Mouse (Mus musculus) midbrain, embryonic 11.5 days (tissue): Measurements from ENCODE around the gene Ppia. TPM values are rescaled to one million over a fixed set of nuclear protein-coding genes. Genes with fewer than 3 reads are reported as not detected.
"Not testable (repeated sequence)": the region's sequence is repeated elsewhere in the genome, so short reads cannot be mapped to it uniquely, and the experiment has no call there.

Experiments
- ATAC-seq: fragments of 200-750 bp; cut with Nextera tagmentation; 2 replicates; pipeline ENCODE4 v1.8.0; 2017; ENCODE audit warnings: moderate TSS enrichment, moderate library complexity; ENCODE audit not compliant: low FRiP score
- DNase-seq: peaks from one replicate; pipeline ENCODE4 v3.0.0; 2015; ENCODE audit warnings: low spot score; ENCODE audit errors: missing footprints
- H3K27ac ChIP-seq: fragments of 300-500 bp; sonication (generic); 2 replicates; pipeline ENCODE4 v1.5.1; 2014; ENCODE audit warnings: low read depth, low read length
- H3K27me3 ChIP-seq: fragments of 300-500 bp; sonication (generic); 2 replicates; pipeline ENCODE4 v1.6.1; 2014; ENCODE audit warnings: mild to moderate bottlenecking, low read length, moderate library complexity, mixed read lengths; ENCODE audit not compliant: control insufficient read depth, insufficient read depth
- H3K36me3 ChIP-seq: fragments of 300-500 bp; sonication (generic); 2 replicates; pipeline ENCODE4 v1.6.1; 2014; ENCODE audit warnings: mild to moderate bottlenecking, low read length, moderate library complexity, mixed read lengths; ENCODE audit not compliant: control insufficient read depth, insufficient read depth
- H3K4me1 ChIP-seq: fragments of 300-500 bp; sonication (generic); 2 replicates; pipeline ENCODE4 v1.6.1; 2014; ENCODE audit warnings: low read length; ENCODE audit not compliant: control insufficient read depth, insufficient read depth
- H3K4me2 ChIP-seq: fragments of 300-500 bp; sonication (generic); 2 replicates; pipeline ENCODE4 v1.6.1; 2014; ENCODE audit warnings: mild to moderate bottlenecking, moderate library complexity
- H3K4me3 ChIP-seq: fragments of 300-500 bp; sonication (generic); 2 replicates; pipeline ENCODE4 v1.5.1; 2014; ENCODE audit warnings: low read depth, low read length
- H3K9ac ChIP-seq: fragments of 300-500 bp; sonication (generic); 2 replicates; pipeline ENCODE4 v1.6.1; 2014; ENCODE audit warnings: low read length
- H3K9me3 ChIP-seq: fragments of 300-500 bp; sonication (generic); 2 replicates; pipeline ENCODE4 v1.6.1; 2016; ENCODE audit warnings: low read length; ENCODE audit not compliant: control insufficient read depth
- WGBS: fragments of 180-500 bp; shearing (Covaris S2); extraction: QIAGEN DNeasy Blood & Tissue Kit; methylation state at CpG from one replicate; pipeline ENCODE4 v1.1.7; 2014; 5-methylcytosine and 5-hydroxymethylcytosine counted together
- polyA plus RNA-seq: library from polyadenylated mRNA; unstranded; fragments of >200 nt; fragmentation: Nextera tagmentation; extraction: Ambion mirVana; gene quantifications from 2 replicates; pipeline ENCODE4 v1.2.1, GENCODE M21; 2014

Ppia gene
- polyA plus RNA-seq, 1 experiment from 2014 or later: 5,428 TPM

DNA sequence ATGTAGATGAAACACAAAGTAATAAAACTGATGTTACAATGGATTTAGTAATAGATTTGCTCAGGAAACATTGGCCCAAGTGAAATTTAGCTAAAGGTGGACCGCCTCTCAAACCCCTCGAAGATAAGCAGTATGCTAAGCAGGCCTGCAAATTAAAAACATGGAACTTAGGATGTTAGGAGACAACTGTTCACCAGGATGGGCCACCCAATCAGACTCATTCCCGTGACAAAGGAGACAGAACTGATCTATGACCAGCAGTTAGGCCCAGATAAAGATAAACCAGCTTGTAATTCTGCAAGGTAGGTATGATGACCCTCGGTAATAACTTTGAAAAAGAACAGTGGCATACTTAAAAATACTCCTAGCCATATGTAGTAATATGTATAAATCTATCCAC is 27.9 kb downstream of the Ppia start:
- 0 out of 2 replicates have a peak overlapping the region, but pooled peaks have one; percentile 92 for H3K27ac ChIP-seq
- no peaks in the 10 kb centered on the region for H3K9me3 ChIP-seq
- peak overlapping the region; percentile 73 for H3K4me2 ChIP-seq
- ATAC-seq (no peak), DNase-seq (peak; percentile 86)
- H3K4me1 ChIP-seq: peaks cover 10% of the 10 kb centered on the region
- H3K27me3 ChIP-seq: no peaks in the 10 kb centered on the region
- H3K9ac ChIP-seq: peak overlapping the region; percentile 91
- WGBS: 55% methylated on average over 4 of the region's 4 CpGs
- peak overlapping the region; percentile 77 for H3K4me3 ChIP-seq
- no peaks in the 10 kb centered on the region; the same call in 1 of the 2 replicates for H3K36me3 ChIP-seq

DNA sequence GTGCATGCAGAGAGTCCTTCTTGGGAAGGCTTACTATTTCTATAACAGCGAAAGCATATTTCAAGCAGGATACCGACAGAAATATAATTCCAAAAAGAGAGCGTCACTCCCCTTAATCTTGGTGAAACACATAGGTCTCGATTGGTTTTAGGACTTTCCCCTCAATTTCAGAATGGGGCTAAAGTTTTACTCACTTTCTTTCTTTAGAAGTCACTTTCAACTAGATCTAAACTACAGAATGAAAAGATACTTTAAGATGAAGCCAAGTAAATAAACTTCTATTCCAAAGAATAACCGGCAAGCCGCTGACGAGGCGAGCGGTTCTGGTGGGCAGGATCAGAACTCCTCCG is 28.5 kb downstream of the Ppia start:
- H3K4me3 ChIP-seq: peak overlapping the region; percentile 77
- no peaks in the 10 kb centered on the region; the same call in 1 of the 2 replicates for H3K36me3 ChIP-seq
- H3K4me1 ChIP-seq: peaks cover 10% of the 10 kb centered on the region
- ATAC-seq (no peak), DNase-seq (no peak)
- H3K27ac ChIP-seq: peak overlapping the region; percentile 92
- H3K27me3 ChIP-seq: no peaks in the 10 kb centered on the region
- WGBS: 0% methylated on average over 10 of the region's 10 CpGs
- no peaks in the 10 kb centered on the region for H3K9me3 ChIP-seq
- H3K4me2 ChIP-seq: peak overlapping the region; percentile 73
- H3K9ac ChIP-seq: peak overlapping the region; percentile 91

DNA sequence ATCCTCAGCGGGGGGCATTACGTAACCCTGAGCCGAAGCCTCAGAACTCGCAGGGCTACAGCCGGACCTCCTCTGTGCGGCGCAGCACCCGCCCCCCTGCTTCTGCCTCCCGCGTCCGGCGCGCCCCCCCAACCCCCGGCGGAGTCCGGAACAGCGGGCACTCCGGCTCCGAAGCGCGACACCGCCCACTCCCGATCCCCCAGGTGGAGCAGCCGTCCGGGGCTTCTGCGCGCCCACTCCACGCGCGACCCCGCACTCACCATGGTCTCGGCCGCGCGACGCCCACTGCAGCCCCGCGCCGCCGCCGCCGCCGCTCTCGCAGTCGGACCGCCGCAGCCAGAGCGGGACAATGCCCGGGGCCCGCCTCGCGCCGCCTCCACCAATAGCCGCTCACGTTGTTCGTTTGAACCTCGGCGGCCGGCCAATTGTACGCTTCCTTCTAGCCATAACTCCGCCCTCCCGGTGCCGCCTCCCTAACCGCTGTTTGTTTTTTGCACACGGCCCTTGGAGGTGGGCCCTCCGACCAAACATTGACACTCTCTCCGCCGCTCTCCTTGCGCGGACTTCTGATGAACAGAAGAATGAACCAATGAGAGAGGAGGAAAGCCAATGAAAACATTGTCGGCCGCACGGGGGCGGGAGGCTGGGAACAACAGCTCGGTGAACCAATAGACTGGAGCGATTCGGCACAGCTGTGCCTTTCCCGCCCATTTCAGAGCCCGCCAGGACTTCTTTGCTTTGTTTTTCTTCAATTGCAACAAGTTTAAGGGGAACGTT is 29.0 kb downstream of the Ppia start, which contains the start of gene H2afv:
TSS of gene H2afv (minus strand) at position 367 of the 777 bp plus-strand sequence.
- ATAC-seq (peak; percentile 99), DNase-seq (peak; percentile 99)
- H3K36me3 ChIP-seq: no peaks in the 10 kb centered on the region
- H3K9ac ChIP-seq: peak within 1 kb of the TSS; percentile 91
- H3K4me2 ChIP-seq: peak within 1 kb of the TSS; percentile 73
- no peaks in the 10 kb centered on the region for H3K9me3 ChIP-seq
- WGBS: under 1% methylated on average over 80 of the region's 80 CpGs
- no peaks in the 10 kb centered on the region for H3K27me3 ChIP-seq
- H3K27ac ChIP-seq: peak within 1 kb of the TSS; percentile 92
- peaks cover 10% of the 10 kb centered on the region for H3K4me1 ChIP-seq
- peak within 1 kb of the TSS; percentile 77 for H3K4me3 ChIP-seq

DNA sequence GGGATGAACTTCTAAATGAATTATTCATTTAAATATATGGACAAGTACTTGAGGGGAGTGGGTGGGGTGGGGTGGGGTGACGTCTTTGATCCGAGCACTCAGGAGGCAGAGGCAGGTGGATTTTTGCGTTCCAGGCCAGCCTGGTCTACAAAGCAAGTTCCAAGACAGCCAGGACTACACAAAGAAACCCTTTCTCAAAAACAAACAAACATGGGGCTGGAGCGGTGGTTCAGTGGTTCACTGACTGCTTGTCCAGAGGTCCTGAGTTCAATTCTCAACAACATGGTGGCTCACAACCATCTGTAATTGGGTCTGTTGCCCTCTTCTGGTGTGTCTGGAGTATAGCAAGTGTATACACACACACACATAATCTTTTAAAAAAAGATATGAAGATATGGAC is 30.2 kb downstream of the Ppia start:
- Histone ChIP-seq H3K36me3 (no peaks in the 10 kb centered on the region), H3K4me1 (peaks cover 10% of the 10 kb centered on the region), H3K9ac (no peak overlapping the region), H3K4me3 (no peak overlapping the region), H3K27me3 (no peaks in the 10 kb centered on the region), H3K9me3 (no peaks in the 10 kb centered on the region), H3K4me2 (no peak overlapping the region), H3K27ac (no peak overlapping the region)
- ATAC-seq: no peak
- no peak for DNase-seq
- WGBS: 80% methylated on average over 4 of the region's 4 CpGs

DNA sequence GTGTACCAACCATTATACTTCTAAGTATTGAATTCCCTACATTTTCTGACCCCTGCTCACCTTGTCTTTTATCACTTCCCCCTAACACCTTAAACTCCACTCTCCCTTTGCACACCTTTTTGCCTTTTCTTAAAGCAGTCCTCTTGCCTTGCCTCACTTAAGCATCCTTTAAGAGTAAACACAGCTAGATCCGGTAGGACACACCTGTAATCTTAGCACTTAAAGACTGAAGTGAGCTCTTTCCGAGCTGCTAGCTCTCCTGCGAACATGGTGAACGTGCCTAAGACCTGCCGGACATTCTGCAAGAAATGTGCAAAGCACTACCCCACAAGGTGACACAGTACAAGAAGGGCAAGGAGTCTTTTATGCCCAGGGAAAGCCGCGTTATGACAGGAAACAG is 30.7 kb downstream of the Ppia start:
- ATAC-seq (no peak), DNase-seq (no peak)
- 93% methylated on average over 7 of the region's 7 CpGs for WGBS
- no peaks in the 10 kb centered on the region for H3K27me3 ChIP-seq
- no peak overlapping the region for H3K4me3 ChIP-seq
- H3K27ac ChIP-seq: no peak overlapping the region
- no peaks in the 10 kb centered on the region for H3K9me3 ChIP-seq
- no peak overlapping the region for H3K9ac ChIP-seq
- no peaks in the 10 kb centered on the region for H3K36me3 ChIP-seq
- no peak overlapping the region for H3K4me2 ChIP-seq
- peaks cover 10% of the 10 kb centered on the region for H3K4me1 ChIP-seq

DNA sequence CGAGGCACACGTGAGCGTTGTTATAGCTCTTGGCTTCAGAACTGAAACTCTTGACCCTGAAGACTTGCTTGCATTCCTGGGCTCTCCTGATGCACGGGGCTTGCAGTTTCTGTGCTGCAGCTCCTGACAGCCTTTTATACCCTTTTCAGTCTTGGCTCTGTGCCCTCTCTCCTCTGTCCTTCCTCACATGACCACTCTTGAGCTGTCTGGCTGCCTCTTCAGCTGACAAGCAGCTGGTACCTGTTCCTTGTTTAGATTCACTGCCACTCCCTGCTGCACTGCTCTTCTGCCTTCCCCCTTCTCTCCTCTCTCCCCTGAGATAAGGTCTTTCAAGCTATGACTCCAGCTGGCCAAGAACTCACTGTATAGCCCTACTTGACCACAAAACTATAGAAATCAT is 32.2 kb downstream of the Ppia start:
- WGBS: 87% methylated on average over 4 of the region's 4 CpGs
- Histone ChIP-seq H3K27me3 (no peaks in the 10 kb centered on the region), H3K27ac (no peak overlapping the region), H3K4me1 (peaks cover 9% of the 10 kb centered on the region), H3K9me3 (no peaks in the 10 kb centered on the region), H3K4me3 (no peak overlapping the region), H3K36me3 (no peaks in the 10 kb centered on the region), H3K9ac (no peak overlapping the region), H3K4me2 (no peak overlapping the region)
- DNase-seq (no peak), ATAC-seq (no peak)

DNA sequence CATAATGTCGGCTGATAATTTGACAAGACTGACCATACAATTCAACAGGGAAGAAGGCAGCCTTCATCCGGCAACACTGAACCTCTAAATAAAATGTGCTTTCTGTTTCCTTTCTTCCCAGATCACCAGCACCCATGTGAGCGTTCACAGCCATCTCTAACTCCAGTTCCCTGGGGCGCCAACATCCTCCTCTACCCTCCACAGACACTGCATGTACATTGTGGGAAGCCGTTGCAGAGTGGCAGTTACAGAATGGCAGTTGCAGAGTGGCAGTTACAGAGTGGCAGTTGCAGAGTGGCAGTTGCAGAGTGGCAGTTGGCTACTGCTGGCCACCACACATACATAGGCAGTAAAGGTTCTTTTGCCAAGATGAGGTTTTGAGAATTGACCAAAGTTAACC is 32.9 kb downstream of the Ppia start:
- 94% methylated on average over 5 of the region's 5 CpGs for WGBS

DNA sequence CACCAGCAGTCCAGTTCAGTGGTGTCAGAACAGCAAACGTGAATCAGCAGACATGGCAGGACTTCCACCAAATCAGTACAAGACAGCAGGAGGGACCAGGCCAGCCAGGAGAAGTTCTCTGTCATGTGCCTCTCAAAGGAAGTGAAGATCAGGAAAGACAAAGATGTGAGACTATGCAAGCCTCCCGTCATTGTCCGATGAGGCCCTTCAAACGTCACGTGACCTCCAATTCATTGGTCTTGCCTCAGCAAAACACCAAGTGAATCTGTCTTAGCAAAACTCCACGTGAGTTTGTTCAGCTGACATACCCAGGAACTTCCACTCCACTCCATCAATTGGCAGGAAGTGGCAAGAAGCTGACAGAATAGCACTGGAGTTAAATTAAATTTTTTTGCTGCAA is 40.8 kb downstream of the Ppia start:
- Histone ChIP-seq H3K9me3 (no peaks in the 10 kb centered on the region), H3K9ac (no peak overlapping the region), H3K36me3 (no peaks in the 10 kb centered on the region), H3K4me1 (no peaks in the 10 kb centered on the region), H3K4me3 (no peak overlapping the region), H3K27ac (no peak overlapping the region), H3K4me2 (no peak overlapping the region), H3K27me3 (no peaks in the 10 kb centered on the region)
- ATAC-seq (no peak), DNase-seq (no peak)
- 84% methylated on average over 6 of the region's 6 CpGs for WGBS

More for the DNA sequence above, 32.9 kb downstream of the Ppia start:
- not testable (repeated sequence) for H3K9me3 ChIP-seq, H3K27ac ChIP-seq, H3K9ac ChIP-seq, ATAC-seq, H3K27me3 ChIP-seq, H3K4me1 ChIP-seq, H3K4me2 ChIP-seq, H3K4me3 ChIP-seq, DNase-seq, H3K36me3 ChIP-seq

DNA sequence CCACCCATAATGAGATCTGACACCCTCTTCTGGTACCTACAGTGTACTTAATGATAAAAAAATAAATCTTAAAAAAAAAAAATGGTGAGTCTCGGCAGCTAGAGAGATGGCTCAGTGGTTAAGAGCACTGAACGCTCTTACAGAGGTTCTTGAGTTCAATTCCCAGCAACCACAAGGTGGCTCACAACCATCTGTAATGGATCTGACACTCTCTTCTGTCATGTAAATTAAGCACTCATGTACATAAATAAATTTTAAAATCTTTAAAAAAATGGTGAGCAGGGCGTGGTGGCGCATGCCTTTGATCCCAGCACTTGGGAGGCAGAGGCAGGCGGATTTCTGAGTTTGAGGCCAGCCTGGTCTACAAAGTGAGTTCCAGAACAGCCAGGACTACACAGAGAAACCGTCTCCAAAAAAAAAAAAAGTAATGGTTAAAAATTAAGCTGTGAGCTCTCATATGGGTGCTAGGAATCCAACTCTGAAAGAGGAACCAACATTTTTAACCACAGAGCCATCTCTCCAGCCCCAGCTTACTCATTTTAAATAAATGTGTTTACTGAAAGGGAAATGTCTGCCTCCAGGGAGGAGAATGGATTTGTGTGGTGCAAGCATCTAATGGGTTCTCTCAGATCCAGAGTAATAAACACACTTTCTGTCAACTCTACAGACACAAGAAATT is 48.1 kb downstream of the Ppia start:
- no peak for DNase-seq
- no peaks in the 10 kb centered on the region for H3K36me3 ChIP-seq
- no peaks in the 10 kb centered on the region for H3K27me3 ChIP-seq
- H3K4me1 ChIP-seq: no peaks in the 10 kb centered on the region
- H3K4me2 ChIP-seq: no peak overlapping the region
- H3K4me3 ChIP-seq: no peak overlapping the region
- H3K9ac ChIP-seq: no peak overlapping the region
- no peak overlapping the region for H3K27ac ChIP-seq
- 89% methylated on average over 6 of the region's 6 CpGs for WGBS
- H3K9me3 ChIP-seq: no peaks in the 10 kb centered on the region
- no peak for ATAC-seq
